Mouse (Mus musculus) gastrocnemius, postnatal 14 days (tissue): ENCODE data around the gene Irs1. TPM values are rescaled to one million over a fixed set of nuclear protein-coding genes. Genes with fewer than 3 reads are reported as not detected.

ENCODE experiments used
- DNase-seq: peaks from one replicate; pipeline ENCODE4 v3.0.0; 2021; ENCODE audit warnings: mixed read lengths
- intact Hi-C: fragments of 180-260 bp; cut with DNase I; formaldehyde crosslinking; loops from one replicate; pipeline ENCODE4 v1.15.1; 2025; ENCODE audit warnings: low total_unique reads
- total RNA-seq, 2 experiments: library from RNA; stranded (reverse); gene quantifications; 2 replicates each; pipeline ENCODE4 v1.2.3; 2021

The Irs1 gene
- total RNA-seq, 2 experiments from 2014 or later = 43.0 to 60.6 TPM

DNA sequence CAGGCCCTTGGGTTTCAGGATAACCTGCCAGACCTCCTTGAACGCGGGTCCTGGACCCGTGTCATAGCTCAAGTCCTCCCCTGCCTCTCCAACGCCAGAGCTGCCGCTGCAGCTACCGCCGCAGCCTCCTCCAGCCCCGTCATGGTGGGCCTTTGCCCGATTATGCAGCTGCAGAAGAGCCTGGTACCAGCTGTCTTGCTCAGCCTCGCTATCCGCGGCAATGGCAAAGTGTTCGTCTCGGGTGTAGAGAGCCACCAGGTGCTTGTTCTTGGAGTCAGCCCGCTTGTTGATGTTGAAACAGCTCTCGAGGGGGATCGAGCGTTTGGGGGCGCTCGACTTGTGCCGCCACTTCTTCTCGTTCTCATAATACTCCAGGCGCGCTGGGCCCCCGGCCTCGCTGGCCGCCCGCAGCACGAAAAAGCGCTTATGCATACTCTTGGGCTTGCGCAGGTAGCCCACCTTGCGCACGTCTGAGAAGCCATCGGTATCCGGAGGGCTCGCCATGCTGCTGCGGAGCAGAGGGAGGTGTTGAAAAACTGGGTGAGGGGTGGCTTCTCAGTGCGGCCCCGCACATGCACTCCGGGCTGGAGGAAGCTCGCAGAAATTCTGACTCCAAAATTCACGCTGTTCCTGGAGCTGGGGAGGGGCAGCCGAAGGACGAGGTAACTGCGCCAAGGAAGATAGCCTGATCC is 1.1 kb downstream of the Irs1 start:
- intact Hi-C loops = loop anchor here (5.0 to 10.0 kb wide), 5 partner anchors 142 to 973 kb away; no protein-coding TSS in a partner anchor

DNA sequence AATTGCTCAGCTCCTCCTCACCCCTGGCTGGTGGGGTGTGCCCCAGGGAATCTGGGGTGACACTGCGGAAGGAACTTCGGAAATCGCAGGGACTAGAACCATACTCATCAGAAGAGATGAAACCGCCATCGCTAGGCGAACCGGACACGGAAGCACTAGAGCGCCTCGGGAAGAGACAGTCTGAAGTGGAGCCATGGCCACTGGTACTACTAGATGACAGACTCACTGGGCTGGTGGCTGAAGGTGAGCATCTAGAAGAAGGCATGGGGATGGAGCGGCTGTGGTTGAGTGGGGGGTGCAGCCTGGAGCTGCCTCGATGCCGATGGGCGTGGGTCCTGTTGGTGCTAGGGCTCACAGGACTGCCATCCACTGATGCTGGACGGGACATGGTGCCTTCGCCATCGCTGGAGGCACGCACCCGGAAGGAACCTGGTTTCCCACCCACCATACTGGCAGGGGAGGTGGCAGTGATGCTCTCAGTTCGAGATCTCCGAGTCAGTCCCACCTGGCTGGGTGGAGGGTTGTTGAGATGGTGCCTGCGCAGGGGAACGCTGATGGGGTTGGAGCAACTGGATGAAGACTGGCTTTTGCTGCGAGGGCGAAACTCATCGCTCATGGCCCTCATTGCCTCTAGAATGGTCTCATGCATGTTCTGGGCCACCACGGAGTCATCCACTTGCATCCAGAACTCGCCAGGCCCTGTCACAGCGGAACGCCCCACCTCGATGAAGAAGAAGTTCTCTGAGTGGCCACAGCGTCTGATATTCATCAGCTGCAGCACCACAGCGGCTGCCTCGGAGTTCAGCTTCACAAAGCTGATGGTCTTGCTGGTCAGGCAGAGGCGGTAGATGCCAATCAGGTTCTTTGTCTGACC is 1.9 kb downstream of the Irs1 start:
- peak; percentile 42 for DNase-seq
- intact Hi-C loops = loop anchor here (5.0 to 10.0 kb wide), 2 partner anchors 155 to 312 kb away; no protein-coding TSS in a partner anchor

More for the DNA sequence above, 1.1 kb downstream of the Irs1 start:
- peak; percentile 48 for DNase-seq

DNA sequence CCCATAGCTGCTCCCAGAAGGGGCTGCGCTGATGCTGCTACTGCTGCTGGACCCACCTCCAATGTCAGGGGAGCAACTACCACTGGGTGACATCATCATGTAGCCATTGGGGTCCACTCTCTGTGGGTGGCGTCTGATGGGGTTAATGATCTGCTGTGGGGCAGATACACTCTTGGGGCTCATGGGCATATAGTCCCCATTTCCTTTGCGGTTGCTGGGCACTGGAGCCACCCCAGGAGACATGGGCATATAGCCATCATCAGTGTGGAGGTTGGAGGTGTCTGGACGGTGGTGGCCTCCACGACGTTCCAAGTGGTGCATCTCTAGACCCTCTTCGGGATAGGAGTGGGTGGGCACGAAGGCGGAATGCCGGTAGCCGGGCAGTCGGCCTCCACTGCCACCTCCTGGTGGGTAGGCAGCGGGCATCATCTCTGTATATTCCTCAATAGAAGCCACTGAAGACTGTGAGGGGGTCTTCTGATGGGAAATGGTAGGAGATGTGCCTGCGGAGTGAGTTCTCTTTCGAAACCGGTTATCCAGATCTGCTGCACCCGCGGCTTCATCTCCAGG is 2.7 kb downstream of the Irs1 start:
- DNase-seq = peak; percentile 35
- intact Hi-C loops = loop anchor here (5.0 to 10.0 kb wide), 2 partner anchors 154 to 311 kb away; no protein-coding TSS in a partner anchor

DNA sequence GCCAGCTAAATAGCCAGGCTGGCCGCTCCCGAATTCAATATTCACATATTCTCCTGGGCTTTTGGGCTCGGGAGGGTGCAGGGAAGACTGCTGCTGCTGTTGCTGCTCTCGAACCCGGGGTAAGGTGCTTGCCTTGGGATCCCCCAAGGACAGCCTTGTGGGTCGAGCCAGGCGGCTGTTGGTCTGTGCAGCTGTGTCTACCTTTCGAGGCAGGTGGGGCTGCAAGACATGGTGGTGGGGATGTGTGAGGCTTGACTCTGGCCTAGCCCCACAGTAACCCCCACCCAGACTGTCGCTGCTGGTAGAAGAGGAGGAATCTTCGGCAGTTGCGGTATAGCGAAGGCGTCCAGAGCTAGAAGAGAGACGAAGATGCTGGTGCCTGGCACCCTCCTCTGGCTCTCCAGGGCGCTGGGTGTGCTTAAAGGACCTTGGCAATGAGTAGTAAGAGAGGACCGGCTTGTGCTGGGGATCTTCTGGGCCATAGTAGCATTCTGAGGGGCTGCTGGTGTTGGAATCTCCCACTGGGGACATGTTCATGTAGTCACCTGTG is 3.4 kb downstream of the Irs1 start:
- intact Hi-C loops = loop anchor here (5.0 to 10.0 kb wide), 2 partner anchors 153 to 311 kb away; no protein-coding TSS in a partner anchor
- DNase-seq = peak; percentile 11

DNA sequence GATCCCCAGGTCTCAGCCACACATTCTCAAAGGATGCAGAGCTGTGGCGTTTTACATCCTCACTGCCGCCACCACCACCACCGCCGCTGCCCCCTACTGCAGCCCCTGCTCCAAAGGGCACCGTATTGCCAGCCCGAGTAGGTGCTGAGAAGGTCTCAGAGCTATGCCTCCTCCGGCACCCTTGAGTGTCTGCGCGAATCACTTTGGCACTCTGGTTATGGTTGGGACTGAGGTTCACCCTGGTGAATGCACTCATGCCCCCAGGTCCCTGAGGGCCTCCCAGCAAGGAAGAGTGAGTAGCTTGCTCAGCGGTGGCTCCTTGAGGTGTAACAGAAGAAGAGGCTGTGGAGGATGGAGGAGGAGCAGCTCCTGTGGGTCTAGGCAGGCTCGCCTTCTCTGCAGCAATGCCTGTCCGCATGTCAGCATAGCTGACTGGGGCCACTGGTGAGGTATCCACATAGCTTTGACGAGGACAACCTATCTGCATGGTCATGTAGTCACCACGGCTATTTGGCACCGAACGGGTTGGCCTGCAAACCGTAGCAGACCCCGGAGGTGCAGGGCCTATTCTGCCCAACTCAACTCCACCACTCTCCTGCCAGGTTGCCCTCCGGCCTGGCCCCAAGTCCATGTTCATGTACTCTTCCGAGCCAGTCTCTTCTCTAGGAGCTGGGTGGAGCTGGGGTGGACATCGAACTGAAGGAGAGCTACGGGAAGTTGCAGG is 4.0 kb downstream of the Irs1 start:
- peak; percentile 19 for DNase-seq
- intact Hi-C loops = loop anchor here (5.0 to 10.0 kb wide), 2 partner anchors 152 to 310 kb away; no protein-coding TSS in a partner anchor

DNA sequence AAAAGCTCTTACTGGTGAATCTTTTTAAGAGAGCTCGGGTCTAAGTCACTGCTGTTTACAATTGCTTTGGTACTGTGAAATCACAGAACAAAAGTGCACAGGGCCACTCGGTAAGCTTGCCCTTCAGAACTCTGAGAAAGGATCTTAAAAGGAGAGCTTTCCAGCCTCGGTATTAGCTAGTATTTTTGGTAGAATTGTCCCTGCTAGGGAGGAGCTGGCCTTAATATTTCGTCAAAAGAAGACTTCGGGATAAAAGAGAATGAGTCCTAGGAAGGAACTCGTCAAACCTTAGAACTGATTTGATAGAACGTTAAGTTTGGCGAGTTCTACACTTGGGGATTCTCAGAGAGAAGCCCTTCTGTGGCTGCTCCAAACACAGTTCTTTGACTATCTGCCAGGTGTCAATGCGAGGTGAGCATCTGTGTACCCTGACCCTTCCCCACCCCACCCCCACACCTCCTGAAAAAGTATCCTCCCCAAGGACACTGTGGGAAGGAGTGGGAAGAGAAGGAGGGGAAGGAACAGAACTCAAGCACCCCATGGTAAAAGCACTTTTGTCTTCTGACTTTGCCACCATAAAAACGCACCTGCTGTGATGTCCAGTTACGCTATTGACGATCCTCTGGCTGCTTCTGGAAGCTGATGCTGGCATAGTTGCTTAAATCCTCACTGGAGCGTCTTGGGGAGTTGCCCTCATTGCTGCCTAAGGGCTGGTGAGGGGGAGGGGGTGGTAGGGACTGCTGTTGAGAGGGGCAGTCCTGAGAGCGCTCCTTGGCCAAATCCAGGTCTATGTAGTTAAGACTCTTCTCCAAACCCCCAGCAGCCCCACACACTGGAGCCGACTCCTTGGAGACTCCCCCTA is 4.8 kb downstream of the Irs1 start:
- intact Hi-C loops = loop anchor here (5.0 to 10.0 kb wide), 2 partner anchors 152 to 309 kb away; no protein-coding TSS in a partner anchor
- DNase-seq = peak; percentile 21

DNA sequence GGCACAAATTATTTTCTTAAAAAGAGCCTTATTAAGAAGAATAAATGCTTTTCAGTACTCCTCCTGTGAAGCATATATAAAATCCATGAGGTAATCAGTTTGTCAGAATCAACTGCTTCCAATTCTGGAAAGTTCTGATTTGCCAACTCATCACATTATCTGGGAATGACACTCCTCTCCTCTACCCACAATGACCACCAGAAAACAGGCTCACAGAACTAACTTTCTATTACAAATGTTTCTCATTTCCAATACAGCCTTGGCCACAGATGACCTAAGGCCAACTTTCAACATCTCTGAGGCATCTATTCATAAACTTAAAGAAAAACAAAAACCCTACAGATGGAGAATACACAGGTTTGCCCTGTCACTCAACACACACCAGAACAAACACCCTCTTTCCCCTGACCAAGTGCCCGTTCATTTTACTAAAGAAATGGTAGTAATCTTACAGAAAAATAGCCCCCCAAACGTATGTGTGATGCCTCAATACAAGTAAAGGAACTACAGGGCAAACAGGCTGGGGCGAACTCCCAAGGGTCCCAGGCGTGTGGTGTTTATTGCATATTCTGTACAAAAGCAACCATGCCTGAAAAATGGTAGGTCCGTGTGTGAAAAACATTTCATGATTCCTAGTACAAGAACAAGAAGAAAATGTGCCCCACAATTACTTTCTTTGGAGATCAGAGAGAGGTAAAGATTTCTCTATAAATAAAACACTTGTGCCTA is 5.6 kb downstream of the Irs1 start:
- DNase-seq = no peak
- intact Hi-C loops = loop anchor here (5.0 to 10.0 kb wide), 2 partner anchors 151 to 308 kb away; no protein-coding TSS in a partner anchor

DNA sequence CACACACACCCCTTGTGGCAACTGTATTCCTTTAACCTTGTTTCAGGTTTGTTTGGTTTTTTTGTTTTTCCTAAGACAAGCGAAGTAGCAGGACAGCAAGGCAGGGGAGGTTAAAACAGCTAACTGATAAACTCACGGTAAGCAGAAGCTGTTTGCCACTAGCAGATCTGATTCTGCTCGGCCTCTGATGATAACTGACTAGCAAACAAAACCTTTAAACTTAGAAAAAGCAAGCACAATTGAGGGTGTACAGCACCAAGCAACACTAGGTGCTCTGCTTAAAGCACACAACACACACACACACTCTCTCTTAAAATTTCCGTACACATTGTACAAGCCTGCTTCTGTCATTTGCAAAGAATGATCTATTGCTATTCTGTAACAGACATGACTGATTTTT is 6.8 kb downstream of the Irs1 start:
- intact Hi-C loops = loop anchor here (10.0 kb wide), 1 partner anchor 150 kb away; no protein-coding TSS in a partner anchor
- DNase-seq = no peak

DNA sequence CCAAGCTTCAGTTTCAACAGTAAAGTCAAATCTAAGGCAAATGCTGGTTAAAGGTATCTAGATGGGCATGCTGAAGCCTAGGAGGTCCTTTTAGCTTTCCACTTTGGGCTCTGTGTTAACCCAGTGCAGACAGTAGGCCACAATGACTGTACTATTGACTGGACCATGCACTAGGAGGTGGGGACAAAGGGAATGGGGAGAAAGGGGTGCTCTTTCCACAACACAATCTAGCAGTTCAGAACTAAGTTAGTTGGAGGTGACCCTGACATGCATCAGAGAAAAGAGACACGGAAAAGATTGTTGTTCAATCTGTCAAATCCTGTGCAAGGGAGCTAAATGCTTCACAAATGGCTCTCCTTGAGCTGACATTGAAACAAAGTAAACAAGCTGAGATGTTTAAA is 7.3 kb downstream of the Irs1 start:
- no peak for DNase-seq
- intact Hi-C loops = loop anchor here (10.0 kb wide), 1 partner anchor 149 kb away; no protein-coding TSS in a partner anchor

DNA sequence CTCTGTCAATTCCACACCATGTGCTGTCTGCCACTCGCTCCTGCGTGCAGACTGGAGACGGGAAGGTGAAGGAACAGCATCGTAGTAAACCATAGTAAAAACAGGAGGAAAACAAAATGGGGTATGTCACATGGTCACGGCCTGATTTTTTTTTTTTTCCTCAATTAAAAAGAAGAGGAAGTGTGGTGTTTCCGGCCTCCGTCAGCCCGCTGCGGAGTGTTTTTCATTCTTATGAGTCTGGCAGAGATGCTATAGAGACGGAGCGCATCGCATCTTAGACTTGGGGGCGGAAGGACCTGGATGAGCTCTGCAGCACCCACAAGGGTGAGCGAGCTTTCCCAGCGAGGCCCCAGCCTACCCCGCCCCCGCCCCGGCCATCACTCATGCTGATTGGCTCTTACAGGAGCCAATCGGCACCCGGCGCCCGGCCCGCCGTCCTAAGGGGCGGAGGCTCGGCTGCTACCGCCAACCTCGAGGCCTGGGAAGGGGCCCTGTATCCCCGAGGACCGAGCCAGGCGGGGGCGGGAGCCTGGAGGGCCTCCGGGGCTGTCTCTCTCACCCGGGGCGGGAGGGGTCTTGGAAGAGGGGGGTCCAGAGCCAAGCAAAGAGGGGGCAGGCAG is 8.1 kb downstream of the Irs1 start:
- peak; percentile 92 for DNase-seq
- intact Hi-C loops = loop anchor here (10.0 kb wide), 1 partner anchor 148 kb away; no protein-coding TSS in a partner anchor

DNA sequence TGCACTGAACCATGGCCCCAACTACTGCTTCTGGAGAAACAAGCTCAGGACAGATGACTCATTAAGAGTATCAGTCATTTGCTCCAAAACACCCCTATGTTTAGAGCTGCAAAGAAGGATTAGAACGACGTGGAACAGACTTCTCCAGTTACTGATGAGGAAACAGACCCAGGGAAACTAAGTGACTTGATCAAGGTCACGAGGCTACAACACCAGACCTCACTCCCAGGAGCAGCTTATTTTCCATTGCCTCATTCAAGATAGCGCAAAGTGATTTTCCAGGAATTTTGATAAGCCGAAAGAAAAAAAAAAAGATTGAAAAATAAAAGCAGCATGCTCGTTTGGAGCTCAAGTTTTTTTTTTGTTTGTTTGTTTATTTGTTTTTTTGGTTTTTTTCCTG is 9.4 kb downstream of the Irs1 start:
- intact Hi-C loops = loop anchor here (10.0 kb wide), 1 partner anchor 147 kb away; no protein-coding TSS in a partner anchor
- no peak for DNase-seq

DNA sequence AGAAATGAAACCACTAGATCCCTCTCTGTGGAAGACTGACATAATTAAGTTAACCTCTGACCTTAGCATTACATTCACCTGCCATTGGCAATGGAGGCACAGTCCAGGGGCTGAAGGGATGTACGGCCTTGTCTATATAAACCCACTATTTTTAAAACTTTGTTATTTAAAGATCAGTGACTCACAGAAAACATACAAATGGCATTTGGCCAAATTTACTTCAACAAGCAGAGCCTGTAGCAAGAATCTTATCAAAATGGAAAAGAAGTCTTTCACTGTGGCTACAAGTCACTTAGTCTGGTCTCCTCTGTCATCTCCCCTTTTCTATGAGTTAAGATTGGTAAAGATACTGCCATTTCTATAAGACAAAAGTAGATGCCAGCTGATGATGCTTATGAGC is 11.4 kb downstream of the Irs1 start:
- intact Hi-C loops = loop anchor here (10.0 kb wide), 1 partner anchor 145 kb away; no protein-coding TSS in a partner anchor

DNA sequence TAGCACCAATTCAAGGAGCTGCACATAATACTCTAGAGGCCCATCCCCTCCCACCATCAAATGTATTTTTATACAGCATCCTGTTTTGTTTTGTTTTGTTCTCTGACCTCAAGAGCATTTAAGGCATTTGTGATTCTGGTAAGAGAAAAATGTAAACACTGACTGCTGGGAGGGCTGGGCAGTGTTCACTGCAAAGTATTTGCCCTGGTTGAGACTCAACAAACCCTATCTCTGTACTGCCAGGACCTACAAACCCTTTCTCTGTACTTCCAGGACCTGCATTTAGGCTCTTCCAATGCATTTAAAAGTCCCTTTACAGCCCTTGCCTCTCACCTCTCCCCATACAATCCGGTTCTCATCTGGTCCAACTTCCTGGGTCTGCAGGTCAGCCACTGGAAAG is 16.9 kb downstream of the Irs1 start:
- DNase-seq = no peak
- intact Hi-C loops = no loop called here

More for the DNA sequence above, 11.4 kb downstream of the Irs1 start:
- no peak for DNase-seq

DNA sequence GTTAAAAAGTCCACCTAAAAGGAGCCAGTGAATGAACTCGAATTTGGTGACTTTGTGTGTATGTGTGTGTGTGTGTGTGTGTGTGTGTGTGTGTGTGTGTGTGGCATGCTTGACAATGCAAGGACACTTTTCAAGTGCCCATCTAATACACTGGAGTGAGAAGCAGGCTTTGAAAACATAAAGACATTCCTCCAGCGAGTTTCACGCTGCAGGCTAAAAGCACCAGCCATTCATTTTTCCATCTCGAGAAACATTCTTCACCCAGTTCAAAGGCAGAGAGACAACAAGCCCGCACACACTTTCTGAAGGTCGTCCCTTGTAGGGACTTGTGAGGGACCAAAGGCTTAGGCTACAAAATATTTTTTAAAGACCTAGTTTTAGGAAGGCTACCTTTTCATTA is 17.7 kb downstream of the Irs1 start:
- DNase-seq = no peak
- intact Hi-C loops = no loop called here

DNA sequence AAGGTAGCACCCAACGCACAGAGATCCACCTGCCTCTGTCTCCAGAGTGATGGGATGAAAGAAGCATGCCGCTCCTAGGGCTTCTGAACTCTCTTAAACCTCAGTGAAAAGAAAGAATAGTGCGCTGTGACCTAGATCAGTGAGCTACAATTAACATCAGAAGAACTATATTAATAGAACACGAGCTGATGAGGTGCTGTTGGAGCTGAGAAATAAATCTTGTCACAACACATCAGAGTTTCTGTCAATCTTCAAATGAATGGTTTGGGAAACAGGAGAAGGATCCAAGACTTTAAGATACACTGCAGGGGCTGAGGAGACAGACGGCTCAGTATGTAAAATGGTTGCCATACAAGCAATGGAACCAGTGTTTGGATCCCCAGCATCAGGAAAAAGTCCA is 19.0 kb downstream of the Irs1 start:
- intact Hi-C loops = no loop called here
- no peak for DNase-seq

DNA sequence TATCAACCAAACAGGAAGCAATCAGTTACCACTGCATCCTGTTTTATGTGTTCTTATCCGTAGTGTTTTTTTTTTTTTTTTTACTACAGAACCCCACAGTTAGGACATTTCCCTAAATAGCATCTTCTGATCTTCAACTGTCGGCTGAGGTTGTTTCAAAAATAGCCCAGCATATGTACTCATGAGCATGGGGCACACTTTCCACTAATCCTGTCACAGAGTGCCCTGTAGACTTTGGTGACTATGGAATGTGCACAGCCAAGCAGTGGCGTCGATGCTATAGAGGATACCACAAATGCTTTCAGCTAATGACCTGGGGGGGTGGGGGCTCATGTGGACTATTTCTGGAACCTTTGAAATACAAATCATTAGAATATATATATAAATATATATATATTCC is 23.7 kb downstream of the Irs1 start:
- intact Hi-C loops = no loop called here
- DNase-seq = no peak

DNA sequence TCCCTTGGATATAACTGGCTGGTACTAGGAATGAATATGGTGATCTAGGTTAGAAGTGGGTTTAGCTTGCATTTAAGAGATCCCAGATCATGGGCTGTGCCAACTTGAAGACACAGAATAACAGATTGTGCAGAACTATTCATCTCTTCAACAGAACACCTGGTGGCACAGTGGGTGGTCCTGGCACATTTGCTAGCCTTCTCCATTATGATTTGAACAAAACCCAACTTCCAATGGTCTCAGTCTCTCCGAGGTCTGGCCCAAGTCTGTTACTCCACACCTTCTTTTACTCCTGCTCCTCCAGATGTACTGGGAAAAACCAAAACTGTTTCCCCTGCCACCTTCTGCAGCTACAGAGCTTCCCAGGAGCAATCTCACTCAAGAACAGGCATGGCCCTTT is 28.9 kb downstream of the Irs1 start:
- DNase-seq = no peak
- intact Hi-C loops = no loop called here
